Mouse (Mus musculus) thymus, adult 2 months (tissue): Measurements from ENCODE around the gene Rdh14.

ENCODE experiments used
- CTCF ChIP-seq: fragments of 200-500 bp; IDR thresholded peaks from 2 replicates; pipeline ENCODE4 v1.5.1; 2012; ENCODE audit warnings: mild to moderate bottlenecking, control low read depth, low read length, moderate library complexity, borderline replicate concordance; ENCODE audit not compliant: control insufficient read depth, poor library complexity, insufficient read depth; ENCODE audit errors: extremely low read depth
- POLR2A ChIP-seq: fragments of 200-500 bp; IDR thresholded peaks from 2 replicates; pipeline ENCODE4 v1.6.1; 2012; ENCODE audit warnings: mild to moderate bottlenecking, low read length, control low read depth, moderate library complexity; ENCODE audit not compliant: control insufficient read depth, poor library complexity, insufficient read depth; ENCODE audit errors: extremely low read depth

DNA sequence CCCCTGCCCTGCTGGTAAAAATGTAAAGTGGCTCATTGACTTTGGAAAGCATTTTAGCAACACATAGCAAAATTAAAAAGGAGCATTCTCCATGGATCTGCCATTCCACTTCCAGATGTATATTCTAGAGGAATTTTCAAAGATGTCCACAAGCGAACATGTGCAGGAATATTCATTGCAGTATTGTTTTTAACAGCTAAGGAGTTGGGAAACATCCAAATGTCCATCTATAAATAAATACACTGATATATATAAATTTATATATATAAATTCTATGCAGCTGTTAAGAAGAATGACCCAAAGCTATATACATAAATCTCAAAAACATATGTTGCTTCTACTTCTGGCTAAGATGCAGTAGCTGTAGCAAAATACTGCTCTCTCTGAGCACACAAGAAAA lies 40.4 kb downstream of the Rdh14 start:
- no peak for TF ChIP-seq CTCF
- no peak for TF ChIP-seq POLR2A
